Mouse (Mus musculus): ENCODE data around the gene Rpl19.

DNA sequence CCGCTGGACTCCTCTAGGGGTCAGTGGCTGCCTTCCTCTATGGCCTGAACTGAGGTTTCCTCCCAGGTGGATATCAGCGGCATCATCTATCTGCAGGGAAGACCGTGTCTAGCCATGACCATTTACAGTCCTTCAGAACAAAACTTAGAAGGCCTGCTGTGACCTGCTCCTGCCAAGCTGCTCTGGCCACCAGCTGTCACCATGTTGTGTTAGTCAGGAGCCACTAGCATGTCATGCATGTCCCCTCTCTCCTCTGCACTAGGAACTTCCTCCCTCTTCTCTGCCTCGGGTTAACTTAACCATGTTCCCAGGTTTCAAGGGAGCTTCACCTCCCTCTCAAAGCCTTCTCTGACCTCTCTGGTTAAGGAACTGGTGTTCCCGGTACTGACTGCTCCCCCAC lies 26.8 kb upstream of the Rpl19 start:
- TF ChIP-seq CTCF (IDR thresholded peaks at IDR 0.05; ENCODE audit: low read depth), result no peak
- TF ChIP-seq EP300 (IDR thresholded peaks at IDR 0.05; ENCODE audit: low read depth), result no peak
